Mouse (Mus musculus) adrenal gland, postnatal 4 days (tissue): Measurements from ENCODE around the gene Vtn. TPM values are rescaled to one million over a fixed set of nuclear protein-coding genes. Genes with fewer than 3 reads are reported as not detected.
"Not testable (repeated sequence)": the region's sequence is repeated elsewhere in the genome, so short reads cannot be mapped to it uniquely, and the experiment has no call there.

Source experiments
- DNase-seq, 2 experiments: peaks; one replicate each; pipeline ENCODE4 v3.0.0; 2021 to 2022; ENCODE audit warnings: low spot score in 2 of 2, mixed read lengths in 2 of 2
- total RNA-seq, 2 experiments: library from RNA; stranded (reverse); gene quantifications; 2 replicates each; pipeline ENCODE4 v1.2.3; 2021

Vtn gene
- total RNA-seq, 2 experiments from 2014 or later = 10.1 to 212 TPM

GRCm38 (mm10) chr11:78531515-78531914 is 32.6 kb downstream of the Vtn start:
- not testable (repeated sequence) for DNase-seq

GRCm38 (mm10) chr11:78534516-78534915 is 35.6 kb downstream of the Vtn start:
- DNase-seq = no peak

- DNase-seq = no peak
Observed at GRCm38 (mm10) chr11:78535376-78536079, 36.6 kb downstream of the Vtn start.

GRCm38 (mm10) chr11:78536080-78536689 is 37.3 kb downstream of the Vtn start, which contains the start of the genes Tnfaip1 and Ift20:
Tnfaip1 (minus strand) TSS chr11:78536332.
Ift20 (plus strand) TSS chr11:78536361.
- peak; percentile 78 to 97 for DNase-seq

DNA sequence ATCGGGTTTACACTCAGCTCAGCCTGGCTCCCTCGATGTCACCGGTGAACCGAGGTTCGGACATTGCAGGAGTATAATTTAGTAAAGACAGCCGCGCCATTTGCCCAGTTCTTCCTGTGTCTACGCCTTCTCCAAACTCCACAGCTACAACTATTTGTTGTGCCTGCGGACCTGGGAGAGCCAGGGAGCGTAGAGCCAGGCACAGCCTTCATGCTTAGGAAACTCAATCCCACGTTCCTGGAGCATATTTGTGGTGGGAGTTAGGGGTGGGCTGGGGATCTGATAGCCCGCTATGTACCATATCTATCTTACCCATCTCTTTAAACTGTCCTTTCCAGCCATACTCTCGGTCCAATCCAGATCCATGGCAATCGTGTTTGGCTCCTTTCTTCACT is 37.8 kb downstream of the Vtn start:
- no peak for DNase-seq

GRCm38 (mm10) chr11:78540358-78540757 is 41.5 kb downstream of the Vtn start:
- no peak for DNase-seq

DNA sequence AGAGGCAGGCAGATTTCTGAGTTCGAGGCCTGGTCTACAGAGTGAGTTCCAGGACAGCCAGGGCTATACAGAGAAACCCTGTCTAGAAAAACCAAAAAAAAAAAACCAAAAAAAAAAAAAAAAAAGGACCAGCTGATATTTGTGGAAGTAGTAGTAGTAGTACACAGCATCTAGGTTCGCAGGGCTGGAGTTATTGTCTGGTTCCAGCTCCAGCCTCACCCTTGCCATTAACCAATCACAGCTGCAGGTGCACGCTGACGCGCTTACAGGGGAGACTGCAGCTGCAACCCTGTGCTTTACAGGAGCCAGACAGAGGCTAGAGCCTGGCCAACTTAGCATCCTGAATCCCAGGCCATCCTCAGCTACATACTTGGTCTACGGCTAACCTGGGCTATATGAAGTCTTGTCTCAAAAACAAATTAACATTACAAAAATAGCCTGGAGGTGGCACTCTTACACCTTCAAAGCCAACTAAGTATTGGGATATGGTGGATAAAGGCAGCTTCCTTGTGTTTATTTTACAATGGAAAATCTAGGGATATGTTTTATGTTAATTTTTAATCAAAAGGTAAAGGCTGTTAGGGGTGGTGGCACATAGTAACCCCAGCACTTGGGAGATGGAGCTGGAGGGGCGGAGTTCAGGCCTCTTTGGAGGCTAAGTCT is 45.7 kb downstream of the Vtn start:
- no peak for DNase-seq

DNA sequence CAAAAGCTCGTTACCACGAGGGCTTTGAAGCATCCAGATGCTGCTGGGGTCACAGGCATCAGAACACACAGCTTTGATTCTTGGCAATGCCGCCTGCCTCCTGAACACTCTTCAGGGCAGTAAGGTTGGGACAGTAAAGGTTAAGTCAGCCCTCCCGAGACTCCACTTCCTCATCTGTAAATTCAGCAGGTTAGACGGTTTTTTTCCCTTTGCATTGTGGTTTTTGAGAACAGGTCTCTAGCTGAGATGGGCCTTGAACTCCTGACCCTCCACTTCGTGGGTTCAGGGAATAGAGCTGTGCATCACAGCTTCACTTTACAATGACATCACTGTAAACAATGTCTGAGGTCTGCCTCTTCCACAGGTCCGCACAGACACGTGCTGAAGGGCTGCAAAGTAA is 46.3 kb downstream of the Vtn start:
- no peak for DNase-seq

DNA sequence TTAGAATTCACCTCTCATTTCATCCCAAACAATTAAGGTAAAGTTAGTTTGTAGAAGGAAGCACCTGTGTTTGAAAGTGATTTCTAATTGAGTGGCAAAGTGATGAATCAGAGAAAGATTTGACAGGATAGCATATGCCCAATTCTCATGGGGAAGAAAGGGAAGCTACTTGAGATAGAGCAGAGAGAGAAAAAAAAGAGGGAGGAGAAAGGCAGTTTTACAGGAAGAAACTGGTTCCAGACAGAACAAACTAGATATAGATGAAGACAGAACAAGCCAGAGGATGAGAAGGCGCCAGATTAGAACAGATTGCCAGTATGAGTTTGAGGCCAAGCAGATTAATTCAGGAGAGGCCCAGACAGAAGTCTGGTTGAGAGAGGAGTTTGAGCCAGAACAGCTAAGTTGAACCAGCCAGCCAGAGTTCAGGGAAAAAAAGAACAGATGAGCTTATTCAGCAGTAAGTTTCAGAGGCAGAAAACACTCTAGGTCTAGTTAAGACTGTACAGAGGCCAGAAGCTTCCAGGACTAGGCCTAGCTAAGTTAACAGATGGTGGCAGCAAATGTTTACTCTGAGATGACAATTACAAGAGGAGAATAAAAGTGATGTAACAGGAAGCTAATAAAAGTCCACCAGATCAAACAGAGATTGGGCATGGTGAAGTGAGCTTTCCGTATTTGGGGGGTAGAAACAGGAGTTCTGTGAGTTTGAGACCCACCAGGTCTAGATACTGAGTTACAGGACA is 49.0 kb downstream of the Vtn start:
- DNase-seq = no peak

DNA sequence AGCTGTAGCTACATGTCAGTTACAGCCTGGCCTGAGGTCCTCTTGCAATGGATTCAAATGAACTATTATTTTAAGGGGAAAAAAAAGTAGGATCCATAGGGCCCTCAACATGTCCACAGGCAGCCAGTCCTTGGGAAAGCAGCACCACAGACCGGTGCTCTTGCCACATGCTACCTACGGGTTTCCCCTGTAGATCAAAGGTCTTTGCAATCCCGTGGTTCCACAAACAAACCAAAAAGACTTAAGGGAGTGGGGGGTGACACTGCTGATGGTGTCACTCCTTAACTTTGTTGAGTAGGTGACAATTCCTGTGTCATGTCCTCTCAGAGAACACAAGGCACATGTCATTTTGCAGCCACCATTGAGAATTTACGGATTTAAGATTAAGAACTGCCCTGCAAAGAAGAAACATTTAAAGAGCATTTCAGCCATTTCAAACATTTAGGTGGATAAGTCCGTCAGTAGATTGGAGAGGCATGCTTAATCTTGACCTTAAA is 50.6 kb downstream of the Vtn start:
- no peak for DNase-seq

- peak; percentile 79 to 88 for DNase-seq
Observed at GRCm38 (mm10) chr11:78550168-78551058, 51.5 kb downstream of the Vtn start, which contains the start of gene Tmem97. Tmem97 (minus strand) TSS chr11:78550777.

DNA sequence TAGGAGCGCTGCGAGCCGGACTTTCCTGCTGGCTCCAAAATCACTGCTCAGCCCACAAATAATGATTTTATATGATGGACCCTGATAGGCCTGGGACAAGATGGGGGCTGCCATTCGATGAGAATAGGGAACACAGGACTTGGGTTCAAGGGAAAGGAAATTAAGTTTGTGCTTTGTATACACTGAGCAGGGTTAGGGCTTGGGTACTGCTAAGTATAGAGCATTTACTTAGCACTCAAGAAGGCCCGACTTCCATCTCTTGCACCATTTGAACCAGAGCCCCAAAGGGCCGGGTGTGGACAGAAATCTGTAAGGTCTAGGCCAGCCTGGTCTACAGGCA is 52.1 kb downstream of the Vtn start:
- no peak for DNase-seq

Other genes starting within 250 kb of the Vtn start
- gene 2610507B11Rik, start 237.3 kb upstream of the Vtn start, total RNA-seq = 100 to 1,000 TPM; 137 to 138 TPM
- gene BC030499, start 208.2 kb upstream of the Vtn start, total RNA-seq = 1 to 10 TPM in 1 of 2 experiments, under 1 TPM in 1; 0.73 to 1.5 TPM
- 10 to 100 TPM; 28.8 to 31.5 TPM for gene Spag5, start 197.6 kb upstream of the Vtn start, total RNA-seq
- 10 to 100 TPM; 15.3 to 16.2 TPM for gene Aldoc, start 176.1 kb upstream of the Vtn start, total RNA-seq
- 10 to 100 TPM; 58.2 to 58.3 TPM for gene Pigs, start 170.7 kb upstream of the Vtn start, total RNA-seq
- 10 to 100 TPM; 55.7 to 67.1 TPM for gene Unc119, start 155.6 kb upstream of the Vtn start, total RNA-seq
- gene Foxn1, start 112.5 kb upstream of the Vtn start, total RNA-seq = under 1 TPM; 0.08 to 0.17 TPM
- gene Slc13a2, start 76.9 kb upstream of the Vtn start, total RNA-seq = 1 to 10 TPM in 1 of 2 experiments, under 1 TPM in 1; 0.11 to 1.8 TPM
- gene Slc46a1, start 33.4 kb upstream of the Vtn start, total RNA-seq = 10 to 100 TPM; 15.4 to 16.7 TPM
- gene Sarm1, start 1.3 kb upstream of the Vtn start, total RNA-seq = 10 to 100 TPM in 1 of 2 experiments, 1 to 10 TPM in 1; 7.7 to 10.2 TPM
- not detected for gene Sebox, start 4.4 kb downstream of the Vtn start, total RNA-seq
- 10 to 100 TPM; 30.1 to 31.1 TPM for gene Tmem199, start 13.1 kb downstream of the Vtn start, total RNA-seq
- gene Poldip2, start 13.1 kb downstream of the Vtn start, total RNA-seq = 100 to 1,000 TPM; 153 to 166 TPM
- 10 to 100 TPM; 56.6 to 57.2 TPM for gene Tnfaip1, start 37.2 kb downstream of the Vtn start, total RNA-seq
- gene Ift20, start 37.3 kb downstream of the Vtn start, total RNA-seq = 10 to 100 TPM; 80.5 to 84.7 TPM
- 10 to 100 TPM; 47.1 to 60.4 TPM for gene Tmem97, start 51.7 kb downstream of the Vtn start, total RNA-seq
- 10 to 100 TPM; 43.9 to 44.0 TPM for gene Nlk, start 198.3 kb downstream of the Vtn start, total RNA-seq